Mouse (Mus musculus) CD4-positive naive resting alpha-beta T cell, adult 57 days (primary cell): ENCODE data around the gene Bhlhe40. TPM values are rescaled to one million over a fixed set of nuclear protein-coding genes. Genes with fewer than 3 reads are reported as not detected.

ENCODE experiments used
- total RNA-seq: library from RNA; stranded (reverse); gene quantifications from one replicate; pipeline ENCODE4 v1.2.4, GENCODE M21; 2023

The Bhlhe40 gene
- 32.8 TPM for total RNA-seq

GRCm38 (mm10) chr6:108660206-108660877 is at the start of gene Bhlhe40:
TSS of gene Bhlhe40 (plus strand) at chr6:108660629.

Other genes starting within 250 kb of the Bhlhe40 start
- gene Arl8b, start 122.5 kb downstream of the Bhlhe40 start, total RNA-seq: 38.1 TPM
- gene Edem1, start 168.0 kb downstream of the Bhlhe40 start, total RNA-seq: 113 TPM